Mouse (Mus musculus) erythroblast, embryonic 14.5 days (primary cell): ENCODE measurements around the gene Sash3. TPM values are rescaled to one million over a fixed set of nuclear protein-coding genes. Genes with fewer than 3 reads are reported as not detected.
"Not testable (repeated sequence)": the region's sequence is repeated elsewhere in the genome, so short reads cannot be mapped to it uniquely, and the experiment has no call there.

ENCODE experiments used
- H3K27me3 ChIP-seq: 2 replicates; pipeline ENCODE4 v1.6.1; 2012; ENCODE audit warnings: inconsistent platforms; ENCODE audit not compliant: control insufficient read depth
- H3K36me3 ChIP-seq: 2 replicates; pipeline ENCODE4 v1.6.1; 2012; ENCODE audit warnings: mild to moderate bottlenecking, inconsistent platforms; ENCODE audit not compliant: control insufficient read depth
- H3K4me1 ChIP-seq: 2 replicates; pipeline ENCODE4 v1.6.1; 2012; ENCODE audit warnings: inconsistent platforms; ENCODE audit not compliant: control insufficient read depth
- H3K4me3 ChIP-seq: replicated peaks from 2 replicates; pipeline ENCODE3; 2012; ENCODE audit warnings: moderate library complexity, mild to moderate bottlenecking, inconsistent platforms
- H3K9me3 ChIP-seq: 2 replicates; pipeline ENCODE4 v1.6.1; 2012; ENCODE audit warnings: low read length, inconsistent platforms, mixed read lengths; ENCODE audit not compliant: control insufficient read depth
- GATA1 ChIP-seq: IDR thresholded peaks from 2 replicates; pipeline ENCODE4 v1.6.1; 2012; ENCODE audit warnings: low read length, inconsistent platforms, mixed read lengths
- TAL1 ChIP-seq: IDR thresholded peaks from 3 replicates; pipeline ENCODE4 v1.6.1; 2012; ENCODE audit warnings: low read length, inconsistent platforms, mixed read lengths
- polyA plus RNA-seq: library from polyadenylated mRNA; stranded (reverse); fragments of >175 nt; gene quantifications from 2 replicates; pipeline ENCODE4 v1.2.3, GENCODE M21; 2012

Sash3 gene
- polyA plus RNA-seq, 1 experiment = 0.09 TPM

DNA sequence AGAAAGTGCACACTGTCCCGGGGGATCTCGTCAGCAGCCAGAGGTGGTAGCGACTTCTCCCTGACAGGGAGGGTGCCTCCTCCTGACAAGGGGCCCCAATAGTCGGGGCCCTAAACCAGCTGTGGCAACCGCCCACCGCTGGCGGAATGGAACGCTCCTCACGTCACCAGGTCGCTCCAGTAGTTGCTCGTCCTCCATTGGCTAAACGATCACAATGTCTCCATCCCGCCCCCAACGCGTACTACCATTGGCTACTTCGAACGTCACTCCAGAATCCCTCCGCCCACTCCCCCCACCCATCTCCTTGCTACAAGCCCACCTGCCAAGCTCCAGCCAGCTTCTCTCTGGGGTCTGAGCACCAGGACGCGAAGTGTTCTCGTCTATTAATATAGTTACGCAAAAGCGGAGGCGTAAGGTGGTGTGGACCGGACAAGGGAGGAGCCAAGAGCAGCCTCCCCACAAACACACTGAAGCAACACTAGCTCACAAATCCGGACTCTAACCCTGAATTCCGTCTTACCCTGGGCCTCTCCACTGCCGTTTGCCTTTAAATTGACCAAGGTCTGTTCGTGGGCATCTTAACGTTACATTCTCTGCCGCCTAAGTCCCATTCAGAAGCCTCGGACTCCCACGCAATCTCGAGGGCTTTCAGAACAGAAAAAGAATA is 62.4 kb downstream of the Sash3 start, which contains the start of gene Zdhhc9:
Gene Zdhhc9, minus strand, starts transcription at position 360 of the 667 bp plus-strand sequence.
- no peak for TF ChIP-seq TAL1
- TF ChIP-seq GATA1 = no peak
- Histone ChIP-seq H3K9me3 (no peaks in the 10 kb centered on the region), H3K27me3 (peaks cover 2% of the 10 kb centered on the region; the same call in 1 of the 2 replicates), H3K4me3 (peak within 1 kb of the TSS; percentile 75), H3K36me3 (no peaks in the 10 kb centered on the region), H3K4me1 (peaks cover 11% of the 10 kb centered on the region)

DNA sequence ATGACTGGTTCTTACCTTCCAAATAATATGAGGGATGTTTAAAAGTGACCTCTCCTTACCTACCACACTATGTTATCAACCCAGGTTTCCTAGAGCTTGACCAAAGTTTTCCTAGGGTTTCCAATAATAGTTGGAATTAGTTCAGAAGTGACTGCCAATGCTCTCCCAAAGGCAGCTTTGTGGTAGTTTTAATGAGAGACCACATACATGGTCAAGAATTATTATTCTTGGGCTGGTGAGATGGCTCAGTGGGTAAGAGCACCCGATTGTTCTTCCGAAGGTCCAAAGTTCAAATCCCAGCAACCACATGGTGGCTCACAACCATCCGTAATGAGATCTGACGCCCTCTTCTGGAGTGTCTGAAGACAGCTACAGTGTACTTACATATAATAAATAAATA is 63.5 kb downstream of the Sash3 start:
- H3K9me3 ChIP-seq, H3K36me3 ChIP-seq, H3K4me3 ChIP-seq, H3K27me3 ChIP-seq: not testable (repeated sequence)
- peaks cover 11% of the 10 kb centered on the region for H3K4me1 ChIP-seq

Other genes with a start within 250 kb of the Sash3 start
- gene Ocrl, start 234.0 kb upstream of the Sash3 start, polyA plus RNA-seq = 0.02 and 0.03 TPM in 2 replicates
- gene Apln, start 111.6 kb upstream of the Sash3 start, polyA plus RNA-seq = not detected in 2 replicates
- gene Xpnpep2, start 37.7 kb upstream of the Sash3 start, polyA plus RNA-seq = not detected in 2 replicates
- 0.29 and 0.30 TPM in 2 replicates for gene Zdhhc9, start 62.4 kb downstream of the Sash3 start, polyA plus RNA-seq
- 0.34 and 0.51 TPM in 2 replicates for gene Utp14a, start 110.4 kb downstream of the Sash3 start, polyA plus RNA-seq
- gene Bcorl1, start 194.9 kb downstream of the Sash3 start, polyA plus RNA-seq = 1.6 and 1.9 TPM in 2 replicates